33 mouse cellular contexts compared by ENCODE assay signal in genomic region chr6:47255270-47255669, GRCm38 (mm10).
DNase-seq lines count a peak whose midpoint lies in the region; ATAC-seq and TF ChIP-seq lines count a peak whose summit lies in the region.
"Had no signal": no experiment of that assay in that cellular context is flagged by ENCODE, and none has a peak within 500 bp of the region (broad histone marks: within the 10 kb centered on the region; RNA-seq: fewer than 3 reads in every experiment).

No protein-coding gene starts in this region.

- TF ChIP-seq CTCF in layer of hippocampus, adult 2 months (conservative IDR thresholded peaks at IDR 0.05) = peak; percentile 51
- peak; percentile 51 for TF ChIP-seq CTCF in Patski (IDR thresholded peaks at IDR 0.05)

- in situ Hi-C loops in Patski (cut with MboI; ENCODE audit: low pct_unique_long_range_greater_than_20kb) = no loop called here

- POLR2A ChIA-PET in Patski (lab: Charles Lee) = no interaction called here

- no peak overlapping the region for H3K27ac ChIP-seq in layer of hippocampus, adult 2 months
- H3K27ac ChIP-seq: embryonic facial prominence, embryonic 10.5 days; embryonic facial prominence, embryonic 15.5 days; forebrain, embryonic 13.5 days; heart, embryonic 13.5 days; hindbrain, embryonic 14.5 days; left cerebral cortex, adult 2 months; limb, embryonic 12.5 days; liver, embryonic 15.5 days; midbrain, embryonic 15.5 days; neural tube, embryonic 12.5 days had no signal

- CTCF ChIA-PET in Patski (lab: Charles Lee) = interaction anchor here (1.3 kb wide), 1 partner anchor 10 kb away, joined by 3 read pairs; no protein-coding TSS in a partner anchor

- peak; percentile 26 for DNase-seq in embryo, embryonic 11 days
- DNase-seq in embryo, embryonic 10 days (ENCODE audit: low spot score) = no peak
- no peak for DNase-seq in layer of hippocampus, adult 2 months (ENCODE audit: low spot score in 2 of 2)
- DNase-seq in layer of hippocampus, adult 18-20 months (ENCODE audit: low spot score in 2 of 2) = no peak
- DNase-seq in 3T3-L1 (ENCODE audit: low read depth, low spot score) = peak; percentile 16
- DNase-seq in Patski (ENCODE audit: low read depth, low spot score) = no peak
- DNase-seq in c-Kit-positive CD71-positive TER-119-positive erythroid progenitor cells, embryonic 14.5 days (ENCODE audit: low spot score) = no peak
- DNase-seq: adrenal gland, postnatal 14 days; cerebellum, adult 11-12 months; cerebellum, adult 9-11 months; gastrocnemius, postnatal 25 days; heart, postnatal 10 days; kidney, adult 2 months; kidney, postnatal 10 days; lung, embryonic 14.5 days; right cerebral cortex, adult 18-20 months; spleen, adult 18-20 months; thymus, adult 18-20 months; thymus, postnatal 36 days had no signal

- no peak for ATAC-seq in Patski
- ATAC-seq in granulocyte monocyte progenitor cell, adult 5-6 weeks (replicated peaks; ENCODE audit: poor library complexity, severe bottlenecking) = no peak
- ATAC-seq: CD4-positive, CD25-positive, alpha-beta regulatory T cell, adult 4 months; forebrain, embryonic 13.5 days; inflammation-experienced regulatory T-cells, adult 6 months; midbrain, embryonic 15.5 days had no signal

- H3K27me3 ChIP-seq in Patski = peaks cover 5% of the 10 kb centered on the region
- H3K27me3 ChIP-seq: embryonic facial prominence, embryonic 15.5 days; forebrain, embryonic 13.5 days; heart, embryonic 13.5 days; liver, embryonic 15.5 days; midbrain, embryonic 15.5 days; neural tube, embryonic 12.5 days had no signal

- H3K4me3 ChIP-seq in layer of hippocampus, adult 2 months = no peak overlapping the region
- H3K4me3 ChIP-seq: embryonic facial prominence, embryonic 10.5 days; embryonic facial prominence, embryonic 15.5 days; forebrain, embryonic 13.5 days; heart, embryonic 13.5 days; left cerebral cortex, adult 2 months; limb, embryonic 12.5 days; liver, embryonic 15.5 days; midbrain, embryonic 15.5 days; myocyte; neural tube, embryonic 12.5 days had no signal

Comparison
In these comparisons a context has a peak if more than half of its experiments do, and no peak if none do; other contexts are left out.
1. DNase-seq: peak in embryo, embryonic 11 days (single experiment) and 3T3-L1 (single experiment); none in embryo, embryonic 10 days (single experiment), layer of hippocampus, adult 2 months (0 of 2), layer of hippocampus, adult 18-20 months (0 of 2), Patski (single experiment) and c-Kit-positive CD71-positive TER-119-positive erythroid progenitor cells, embryonic 14.5 days (single experiment).